Mouse (Mus musculus) brain, embryonic 14.5 days (tissue): Measurements from ENCODE around the gene Mfsd4a. TPM values are rescaled to one million over a fixed set of nuclear protein-coding genes. Genes with fewer than 3 reads are reported as not detected.

Experiments
- DNase-seq: peaks from one replicate; pipeline ENCODE4 v3.0.0-alpha.2; 2011; ENCODE audit warnings: low read depth
- CTCF ChIP-seq: fragments of 200-500 bp; IDR thresholded peaks from 2 replicates; pipeline ENCODE4 v1.5.1; 2012; ENCODE audit warnings: inconsistent platforms, mild to moderate bottlenecking, moderate library complexity, borderline replicate concordance; ENCODE audit not compliant: insufficient read depth, insufficient read length; ENCODE audit errors: extremely low read depth
- POLR2A ChIP-seq: fragments of 200-500 bp; IDR thresholded peaks from 2 replicates; pipeline ENCODE4 v1.6.1; 2012; ENCODE audit warnings: mild to moderate bottlenecking, inconsistent platforms, borderline replicate concordance; ENCODE audit not compliant: poor library complexity, insufficient read depth, insufficient read length, severe bottlenecking; ENCODE audit errors: extremely low read depth
- polyA plus RNA-seq: library from polyadenylated mRNA; depleted of rRNA; stranded (reverse); fragments of >200 nt; gene quantifications from 2 replicates; pipeline ENCODE4 v1.2.3, GENCODE M21; 2012

Mfsd4a gene
- polyA plus RNA-seq, 1 experiment = 2.2 TPM

- DNase-seq = no peak
- TF ChIP-seq CTCF (no peak), POLR2A (no peak)
Observed at GRCm38 (mm10) chr1:132010632-132011501, 57.0 kb downstream of the Mfsd4a start.

GRCm38 (mm10) chr1:132008881-132009644, 58.8 kb downstream of the Mfsd4a start:
- no peak for DNase-seq
- TF ChIP-seq CTCF (no peak), POLR2A (no peak)

GRCm38 (mm10) chr1:132007828-132008827, 59.7 kb downstream of the Mfsd4a start:
- peak; percentile 3; the same call in 1 of the 2 replicates for TF ChIP-seq CTCF
- TF ChIP-seq POLR2A = peak; percentile 92
- peak; percentile 93 for DNase-seq

GRCm38 (mm10) chr1:132007282-132007815, 60.5 kb downstream of the Mfsd4a start, which contains the start of gene Elk4:
Gene Elk4, plus strand, starts transcription at chr1:132007607.
- peak; percentile 96 for DNase-seq
- TF ChIP-seq CTCF = no peak
- peak; percentile 76 for TF ChIP-seq POLR2A

- no peak for DNase-seq
- TF ChIP-seq POLR2A (no peak), CTCF (no peak)
Observed at GRCm38 (mm10) chr1:132006721-132007120, 61.1 kb downstream of the Mfsd4a start.

- no peak for DNase-seq
- no peak for TF ChIP-seq POLR2A
- TF ChIP-seq CTCF = no peak
Observed at GRCm38 (mm10) chr1:132006046-132006445, 61.8 kb downstream of the Mfsd4a start.

- TF ChIP-seq CTCF (no peak), POLR2A (no peak)
- no peak for DNase-seq
Observed at GRCm38 (mm10) chr1:132005466-132005865, 62.4 kb downstream of the Mfsd4a start.

GRCm38 (mm10) chr1:132004574-132005180, 63.2 kb downstream of the Mfsd4a start:
- no peak for TF ChIP-seq CTCF
- TF ChIP-seq POLR2A = no peak
- no peak for DNase-seq

GRCm38 (mm10) chr1:132003817-132004216, 64.0 kb downstream of the Mfsd4a start:
- TF ChIP-seq CTCF = no peak
- no peak for TF ChIP-seq POLR2A

GRCm38 (mm10) chr1:132003111-132003510, 64.8 kb downstream of the Mfsd4a start:
- no peak for DNase-seq
- TF ChIP-seq POLR2A (no peak), CTCF (no peak)

More at GRCm38 (mm10) chr1:132003817-132004216, 64.0 kb downstream of the Mfsd4a start:
- no peak for DNase-seq

GRCm38 (mm10) chr1:132001880-132002330, 66.0 kb downstream of the Mfsd4a start:
- TF ChIP-seq CTCF = no peak
- no peak for TF ChIP-seq POLR2A
- no peak for DNase-seq
